Mouse (Mus musculus) neural tube, embryonic 10.5 days (tissue): ENCODE measurements at regions not wholly inside any gene's neighbourhood (a gene's known extent, or its start where the extent isn't known, plus 50 kb on each side); places are given as distances from the start of the nearest gene placed in this dataset.

Experiments used
- DNase-seq: peaks from one replicate; pipeline ENCODE4 v3.0.0-alpha.2; 2017; ENCODE audit warnings: low spot score; ENCODE audit errors: extremely low spot score

GRCm38 (mm10) chr3:103504160-103504559, 70.9 kb upstream of the Syt6 start:
- no peak for DNase-seq

- DNase-seq: no peak
Observed at GRCm38 (mm10) chr3:103513411-103513810, 61.6 kb upstream of the Syt6 start.

GRCm38 (mm10) chr3:103514061-103514460, 61.0 kb upstream of the Syt6 start:
- no peak for DNase-seq

- DNase-seq: no peak
Observed at GRCm38 (mm10) chr3:103515946-103516345, 59.1 kb upstream of the Syt6 start.

GRCm38 (mm10) chr3:103517376-103518304, 57.4 kb upstream of the Syt6 start:
- DNase-seq: no peak

GRCm38 (mm10) chr3:103518624-103519023, 56.4 kb upstream of the Syt6 start:
- no peak for DNase-seq
